Mouse (Mus musculus) right cerebral cortex, postnatal 36 days (tissue): ENCODE data around the gene Snrpc.

Experiments
- DNase-seq, 2 experiments: peaks; one replicate each; pipeline ENCODE4 v3.0.0; 2022; ENCODE audit warnings: low spot score in 2 of 2, mixed read lengths in 1 of 2

Gene Snrpc

GRCm38 (mm10) chr17:27859131-27859530 lies 21.2 kb downstream of the Snrpc start:
- no peak for DNase-seq

GRCm38 (mm10) chr17:27865461-27865860 lies 27.5 kb downstream of the Snrpc start:
- no peak for DNase-seq

DNA sequence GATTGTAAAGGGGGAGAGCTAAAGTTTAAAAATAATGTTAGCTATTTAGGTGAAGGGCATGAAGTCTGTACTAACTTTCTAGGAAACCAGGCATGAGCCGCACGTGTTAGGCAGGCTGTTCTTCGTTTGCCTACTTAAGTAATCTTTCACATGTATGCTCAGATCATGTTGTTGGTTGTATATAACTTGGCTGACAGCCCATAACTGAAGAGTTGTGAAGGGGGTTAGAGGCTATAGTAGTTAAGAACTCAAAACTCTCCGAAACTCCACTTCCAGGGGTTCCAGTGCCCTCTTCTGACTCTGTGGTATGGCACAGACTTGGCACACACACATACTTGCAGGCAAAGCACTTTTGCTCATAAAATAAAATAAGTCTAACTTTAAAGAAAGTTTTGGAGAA lies 28.8 kb downstream of the Snrpc start:
- DNase-seq = no peak

- peak; percentile 17 to 58 for DNase-seq
Measured at GRCm38 (mm10) chr17:27871851-27872250, 33.9 kb downstream of the Snrpc start.

- DNase-seq = no peak
Measured at GRCm38 (mm10) chr17:27873583-27873982, 35.6 kb downstream of the Snrpc start.

- no peak for DNase-seq
Measured at GRCm38 (mm10) chr17:27874510-27874909, 36.6 kb downstream of the Snrpc start.

DNA sequence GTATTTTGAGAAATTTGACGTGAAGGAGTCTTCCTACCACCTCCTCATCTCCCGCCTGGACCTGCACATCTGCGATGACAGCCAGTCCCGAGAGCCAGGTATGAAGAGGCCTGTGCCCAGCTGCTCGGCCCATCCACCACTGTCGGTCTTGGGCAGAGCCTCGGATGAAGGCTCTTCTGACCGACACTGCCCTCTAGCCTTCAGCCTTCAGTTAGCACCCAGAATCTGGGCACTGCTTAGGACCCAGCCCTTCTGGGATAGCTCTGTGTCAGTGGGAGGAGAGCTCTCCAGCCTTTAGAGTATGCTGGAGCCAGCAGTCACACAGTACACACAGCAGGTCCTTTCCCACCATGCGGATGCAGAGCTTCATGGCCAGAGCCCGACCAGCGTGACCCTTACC lies 43.6 kb downstream of the Snrpc start:
- DNase-seq = no peak

DNA sequence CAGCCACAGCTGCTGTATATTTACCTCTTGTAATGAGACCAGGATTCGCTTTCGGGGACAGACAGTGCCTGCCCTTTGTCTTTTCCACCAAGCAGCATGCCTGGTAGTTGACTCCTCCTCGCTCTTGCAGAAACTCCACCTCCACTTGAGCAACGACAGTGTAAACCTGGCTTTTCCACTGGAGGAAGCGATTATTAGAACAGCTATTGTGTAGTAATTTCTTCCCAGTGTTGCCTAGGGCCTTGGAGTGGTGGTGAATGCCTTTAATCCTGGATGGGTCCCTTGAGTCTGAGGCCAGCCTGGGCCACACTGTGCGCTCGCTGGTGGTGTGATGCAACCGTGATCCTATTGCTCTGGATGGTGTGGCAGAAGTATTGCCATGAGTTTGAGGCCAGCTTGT lies 45.2 kb downstream of the Snrpc start:
- no peak for DNase-seq

DNA sequence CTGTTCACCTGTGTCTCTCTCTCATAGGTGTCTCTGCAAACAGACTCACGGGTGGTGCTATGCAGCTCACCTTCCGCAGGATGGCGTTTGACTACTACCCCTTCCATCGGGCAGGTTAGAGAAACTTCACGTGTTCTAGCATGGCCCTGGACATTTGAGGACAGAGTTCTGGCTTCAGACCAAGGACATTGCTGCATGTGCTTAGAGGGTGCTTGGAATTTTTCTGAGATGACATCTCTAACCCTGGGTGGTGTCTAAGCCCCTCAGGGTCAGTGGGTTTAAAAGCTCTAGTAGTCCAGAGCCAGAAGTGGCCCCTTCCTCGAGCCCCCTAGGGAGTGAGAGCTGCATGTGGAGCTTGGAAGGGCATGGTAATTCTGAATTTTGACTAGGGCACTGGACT lies 46.0 kb downstream of the Snrpc start:
- DNase-seq = no peak

- no peak for DNase-seq
Measured at GRCm38 (mm10) chr17:27886499-27887210, 48.7 kb downstream of the Snrpc start.
